Mouse (Mus musculus): Measurements from ENCODE around the gene Xbp1.

Gene Xbp1

GRCm38 (mm10) chr11:5571856-5572255, 51.4 kb downstream of the Xbp1 start:
- in situ Hi-C loops (cut with MboI): no loop called here

- in situ Hi-C loops (cut with MboI): no loop called here
Measured at GRCm38 (mm10) chr11:5573821-5574220, 53.4 kb downstream of the Xbp1 start.

GRCm38 (mm10) chr11:5575046-5575445, 54.6 kb downstream of the Xbp1 start:
- in situ Hi-C loops (cut with MboI): no loop called here

Measured in mature B cell (primary cell).